Mouse (Mus musculus) cerebellum, postnatal 25 days (tissue): ENCODE measurements around the gene Iqca.
A peak's percentile ranks its signal among the peaks of the same experiment; 100 is the strongest.

Experiments used
- DNase-seq, 2 experiments: peaks; one replicate each; pipeline ENCODE4 v3.0.0; 2021; ENCODE audit warnings: mixed read lengths in 2 of 2

Iqca gene

GRCm38 (mm10) chr1:90051347-90051746 is 101.9 kb downstream of the Iqca start:
- DNase-seq = peak in 1 of 2 experiments; percentile 56

- no peak for DNase-seq
Measured at GRCm38 (mm10) chr1:90050046-90050739, 103.0 kb downstream of the Iqca start.

GRCm38 (mm10) chr1:90028305-90028704 is 124.9 kb downstream of the Iqca start:
- no peak for DNase-seq

GRCm38 (mm10) chr1:90026945-90027344 is 126.3 kb downstream of the Iqca start:
- DNase-seq = peak; percentile 25 to 53

- no peak for DNase-seq
Measured at GRCm38 (mm10) chr1:90020336-90020735, 132.9 kb downstream of the Iqca start.

GRCm38 (mm10) chr1:90018071-90018470 is 135.1 kb downstream of the Iqca start:
- DNase-seq = no peak

GRCm38 (mm10) chr1:90014446-90014845 is 138.8 kb downstream of the Iqca start, which contains the start of gene Asb18:
TSS of gene Asb18 (minus strand) at chr1:90014666.
- DNase-seq = peak; percentile 54 to 60

- peak in 1 of 2 experiments; percentile 43 for DNase-seq
Measured at GRCm38 (mm10) chr1:90013273-90013672, 139.9 kb downstream of the Iqca start.

GRCm38 (mm10) chr1:90012850-90013249 is 140.4 kb downstream of the Iqca start:
- peak in 1 of 2 experiments; percentile 14 for DNase-seq

GRCm38 (mm10) chr1:90012168-90012567 is 141.0 kb downstream of the Iqca start:
- no peak for DNase-seq

GRCm38 (mm10) chr1:90010077-90010476 is 143.1 kb downstream of the Iqca start:
- no peak for DNase-seq

- DNase-seq = no peak
Measured at GRCm38 (mm10) chr1:90009188-90009587, 144.0 kb downstream of the Iqca start.

GRCm38 (mm10) chr1:90006666-90007065 is 146.5 kb downstream of the Iqca start:
- DNase-seq = peak; percentile 26 to 30

GRCm38 (mm10) chr1:90000981-90001380 is 152.2 kb downstream of the Iqca start:
- DNase-seq = peak in 1 of 2 experiments; percentile 19

GRCm38 (mm10) chr1:89999858-90000257 is 153.3 kb downstream of the Iqca start:
- DNase-seq = no peak

GRCm38 (mm10) chr1:89998696-89999095 is 154.5 kb downstream of the Iqca start:
- no peak for DNase-seq

GRCm38 (mm10) chr1:89998076-89998475 is 155.1 kb downstream of the Iqca start:
- DNase-seq = no peak

GRCm38 (mm10) chr1:89992256-89992655 is 160.9 kb downstream of the Iqca start:
- DNase-seq = peak in 1 of 2 experiments; percentile 16
